Mouse (Mus musculus) forebrain, postnatal 0 days (tissue): ENCODE measurements around the gene Canx. TPM values are rescaled to one million over a fixed set of nuclear protein-coding genes. Genes with fewer than 3 reads are reported as not detected.

Source experiments
- ATAC-seq: fragments of 200-750 bp; cut with Nextera tagmentation; 2 replicates; pipeline ENCODE4 v1.8.0; 2017; ENCODE audit warnings: mild to moderate bottlenecking, moderate library complexity
- DNase-seq: peaks from one replicate; pipeline ENCODE4 v3.0.0-alpha.2; 2015
- H3K27ac ChIP-seq: fragments of 300-500 bp; sonication (generic); 2 replicates; pipeline ENCODE4 v1.5.1; 2014; ENCODE audit warnings: low read depth, mild to moderate bottlenecking, antibody characterized with exemption, low read length, moderate library complexity, mixed read lengths
- H3K27me3 ChIP-seq: fragments of 300-500 bp; sonication (generic); 2 replicates; pipeline ENCODE4 v1.6.1; 2014; ENCODE audit warnings: mild to moderate bottlenecking, low read length, mixed read lengths; ENCODE audit not compliant: insufficient read depth
- H3K36me3 ChIP-seq: fragments of 300-500 bp; sonication (generic); 2 replicates; pipeline ENCODE4 v1.6.1; 2014; ENCODE audit warnings: mild to moderate bottlenecking, moderate library complexity; ENCODE audit not compliant: insufficient read depth
- H3K4me1 ChIP-seq: fragments of 300-500 bp; sonication (generic); 2 replicates; pipeline ENCODE4 v1.6.1; 2014; ENCODE audit warnings: antibody characterized with exemption; ENCODE audit not compliant: insufficient read depth
- H3K4me2 ChIP-seq: fragments of 300-500 bp; sonication (generic); 2 replicates; pipeline ENCODE4 v1.6.1; 2014; ENCODE audit warnings: low read depth, mild to moderate bottlenecking, moderate library complexity
- H3K4me3 ChIP-seq: fragments of 300-500 bp; sonication (generic); 2 replicates; pipeline ENCODE4 v1.5.1; 2014; ENCODE audit warnings: low read depth, low read length, mixed read lengths
- H3K9ac ChIP-seq: fragments of 300-500 bp; sonication (generic); 2 replicates; pipeline ENCODE4 v1.6.1; 2014; ENCODE audit warnings: mild to moderate bottlenecking
- H3K9me3 ChIP-seq: fragments of 300-500 bp; sonication (generic); 2 replicates; pipeline ENCODE4 v1.6.1; 2016; ENCODE audit warnings: low read length
- CTCF ChIP-seq: sonication (generic); IDR thresholded peaks from 2 replicates; pipeline ENCODE4 v1.5.1; 2016; ENCODE audit warnings: antibody characterized with exemption, control low read depth, low read depth
- WGBS: fragments of 180-500 bp; shearing (Covaris S2); extraction: QIAGEN DNeasy Blood & Tissue Kit; methylation state at CpG from one replicate; pipeline ENCODE4 v1.1.7; 2014; 5-methylcytosine and 5-hydroxymethylcytosine counted together
- polyA plus RNA-seq: library from polyadenylated mRNA; unstranded; fragments of >200 nt; fragmentation: Nextera tagmentation; extraction: Ambion mirVana; gene quantifications from 2 replicates; pipeline ENCODE4 v1.2.1, GENCODE M21; 2015
- total RNA-seq: library from RNA; depleted of rRNA; stranded (reverse); fragments of >200 nt; gene quantifications from 2 replicates; pipeline ENCODE4 v1.2.3, GENCODE M21; 2014; rRNA removed

Gene Canx
- 237 and 298 TPM in 2 replicates for total RNA-seq
- polyA plus RNA-seq = 182 and 233 TPM in 2 replicates

DNA sequence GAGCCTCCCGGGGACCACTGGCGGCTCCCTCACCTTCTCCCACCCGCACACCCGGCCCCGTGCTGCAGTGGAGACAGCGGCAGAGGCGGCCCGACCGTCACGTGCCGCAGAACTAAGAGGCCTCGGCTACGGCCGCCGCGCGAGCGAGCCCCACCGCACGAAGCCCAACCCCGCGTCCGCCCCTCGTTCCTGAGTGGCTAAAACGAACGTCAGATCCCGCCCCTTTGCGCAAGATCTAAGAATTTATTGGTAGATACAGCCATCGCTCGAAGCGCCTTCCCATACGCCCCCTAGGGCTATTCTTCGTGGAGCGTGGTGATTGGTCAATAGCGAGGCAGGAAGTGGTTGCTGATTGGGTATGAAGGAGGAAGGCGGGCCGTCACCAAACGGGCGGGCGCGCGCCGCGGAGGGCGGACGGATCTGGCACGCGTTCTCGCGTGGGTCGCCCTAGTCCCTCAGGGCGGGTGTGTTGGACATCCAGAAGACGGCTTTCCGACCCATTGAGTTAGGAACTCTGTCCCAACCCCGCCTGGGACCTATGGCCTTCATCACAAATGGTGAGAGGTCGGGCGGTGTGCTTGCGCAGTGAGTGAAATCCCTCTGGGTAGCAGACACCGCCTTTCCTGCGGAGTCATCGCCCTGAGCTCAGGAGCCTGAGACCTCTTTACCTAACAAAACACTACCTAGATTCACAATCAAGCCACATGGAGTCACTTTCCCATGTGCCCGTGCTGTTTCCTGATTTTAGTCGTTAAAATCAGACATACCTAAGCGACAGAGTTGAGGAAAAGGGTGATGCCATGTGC, at the start of gene Canx:
Gene Canx (minus strand): TSS at position 178 of the 806 bp plus-strand sequence.
- Histone ChIP-seq H3K4me3 (peak within 1 kb of the TSS; percentile 94), H3K9ac (peak within 1 kb of the TSS; percentile 99), H3K9me3 (no peaks in the 10 kb centered on the region), H3K4me2 (peak within 1 kb of the TSS; percentile 78), H3K27ac (peak within 1 kb of the TSS; percentile 95), H3K27me3 (no peaks in the 10 kb centered on the region), H3K36me3 (no peaks in the 10 kb centered on the region), H3K4me1 (peaks cover 20% of the 10 kb centered on the region)
- peak; percentile 97 for ATAC-seq
- WGBS = 0% methylated on average over 62 of the region's 64 CpGs
- peak; percentile 59 for TF ChIP-seq CTCF
- DNase-seq = peak; percentile 100

DNA sequence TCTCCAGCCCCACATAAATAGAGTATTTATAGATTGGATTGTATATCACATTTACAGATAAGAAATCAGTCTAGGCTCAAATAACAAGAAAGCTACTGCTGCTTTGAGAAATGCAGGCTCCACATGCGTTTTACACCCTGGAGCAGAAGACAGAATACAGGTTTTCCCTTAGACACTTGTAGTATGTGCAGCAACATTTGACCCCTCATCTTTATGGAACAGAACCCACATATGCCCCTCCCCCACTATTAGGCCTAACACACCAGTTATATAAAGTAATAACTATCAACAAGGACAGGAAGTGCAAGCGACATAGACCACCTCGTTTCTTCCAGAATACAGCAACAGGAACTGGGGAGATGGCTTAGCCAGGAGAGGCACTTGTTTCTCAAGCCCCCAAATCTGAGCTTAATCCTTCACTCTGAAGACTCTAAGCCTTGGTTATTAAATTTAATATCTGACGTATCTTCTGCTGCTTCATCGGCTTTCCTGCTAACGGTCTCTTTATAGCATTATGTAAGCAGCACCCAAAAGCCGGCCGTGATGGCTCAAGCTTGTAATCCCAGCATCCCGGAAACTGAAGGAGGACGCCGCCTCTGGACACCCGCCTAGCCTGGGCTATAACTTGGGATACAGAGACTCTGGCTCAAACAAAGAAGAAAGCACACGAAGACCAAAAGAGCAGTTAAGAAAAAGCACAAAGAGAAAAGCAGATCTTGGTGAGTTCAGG, 49.0 kb upstream of the Canx start:
- Histone ChIP-seq H3K4me3 (no peak overlapping the region), H3K4me2 (no peak overlapping the region), H3K9ac (no peak overlapping the region), H3K36me3 (peaks cover 1% of the 10 kb centered on the region), H3K27me3 (no peaks in the 10 kb centered on the region; the same call in 1 of the 2 replicates), H3K27ac (no peak overlapping the region), H3K4me1 (peaks cover 6% of the 10 kb centered on the region; the same call in 1 of the 2 replicates), H3K9me3 (no peaks in the 10 kb centered on the region)
- ATAC-seq = no peak
- TF ChIP-seq CTCF = no peak
- DNase-seq = no peak
- WGBS = 87% methylated on average over 13 of the region's 13 CpGs

DNA sequence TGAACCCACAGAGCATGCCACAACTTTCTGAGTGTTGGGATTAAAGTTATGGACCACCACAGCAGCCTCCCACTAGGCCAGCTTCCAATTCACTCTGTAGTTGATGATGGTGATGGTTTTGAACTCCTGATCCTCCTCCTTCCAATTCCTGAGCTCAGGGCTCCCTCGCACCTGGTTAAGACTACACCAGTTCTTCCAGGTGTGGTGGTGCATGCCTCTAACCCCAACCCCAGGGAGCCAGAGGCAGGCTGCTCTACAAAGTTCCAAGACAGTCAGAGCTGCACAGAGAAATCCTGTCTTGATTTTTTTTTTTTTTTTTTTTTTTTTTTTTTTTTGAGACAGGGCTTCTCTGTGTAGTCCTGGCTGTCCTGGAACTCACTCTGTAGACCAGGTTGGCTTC, 48.1 kb upstream of the Canx start:
- Histone ChIP-seq H3K4me1 (0 out of 2 replicates have a peak, but pooled peaks cover 3% of the 10 kb centered on the region), H3K27ac (no peak overlapping the region), H3K4me2 (no peak overlapping the region), H3K9ac (no peak overlapping the region), H3K36me3 (no peaks in the 10 kb centered on the region), H3K9me3 (no peaks in the 10 kb centered on the region), H3K27me3 (no peaks in the 10 kb centered on the region; the same call in 1 of the 2 replicates), H3K4me3 (no peak overlapping the region)
- no peak for TF ChIP-seq CTCF
- DNase-seq = no peak
- WGBS = 100% methylated on average over 1 of the region's 1 CpGs
- ATAC-seq = no peak

DNA sequence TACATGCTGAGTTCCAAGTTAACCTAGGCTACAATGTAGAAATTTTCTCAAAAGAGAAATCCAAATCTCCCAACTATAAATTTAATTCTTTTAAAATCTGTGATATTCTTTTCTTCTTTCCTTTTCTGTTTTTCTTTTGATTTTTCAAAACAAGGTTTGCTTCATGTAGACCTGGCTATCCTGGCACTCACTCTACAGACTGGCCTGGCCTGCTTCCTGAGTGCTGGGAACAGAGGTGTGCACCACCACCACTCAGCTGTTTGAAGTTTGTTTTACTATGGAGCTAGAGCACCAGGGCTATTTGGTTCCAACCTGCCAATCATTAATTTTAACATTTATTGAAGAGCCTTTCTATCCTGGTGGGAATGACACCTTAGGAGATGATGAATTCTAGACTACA, 47.6 kb upstream of the Canx start:
- ATAC-seq = no peak
- H3K27me3 ChIP-seq = no peaks in the 10 kb centered on the region; the same call in 1 of the 2 replicates
- no peak overlapping the region for H3K9ac ChIP-seq
- no peak overlapping the region for H3K27ac ChIP-seq
- H3K4me2 ChIP-seq = no peak overlapping the region
- no peak overlapping the region for H3K4me3 ChIP-seq
- H3K36me3 ChIP-seq = no peaks in the 10 kb centered on the region
- no peaks in the 10 kb centered on the region for H3K9me3 ChIP-seq
- H3K4me1 ChIP-seq = 0 out of 2 replicates have a peak, but pooled peaks cover 3% of the 10 kb centered on the region
- DNase-seq = no peak
- TF ChIP-seq CTCF = no peak

DNA sequence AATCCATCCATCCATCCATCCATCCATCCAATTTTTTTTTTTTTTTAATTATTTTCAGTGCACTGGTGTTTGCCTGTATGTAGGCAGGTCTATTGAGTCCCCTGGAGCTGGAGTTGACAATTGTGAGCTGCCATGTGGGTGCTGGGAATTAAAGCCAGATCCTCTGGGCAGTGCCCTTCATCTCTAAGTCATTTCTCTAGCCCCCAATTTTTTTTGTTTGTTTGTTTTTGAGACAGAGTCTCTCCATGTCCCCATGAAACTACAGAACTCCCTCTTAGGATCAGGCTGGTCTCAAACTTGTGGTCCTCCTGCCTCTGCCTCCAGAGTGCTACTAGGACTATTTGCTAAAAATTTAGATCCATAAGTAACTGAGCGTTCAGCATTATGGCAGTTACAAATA, 46.4 kb upstream of the Canx start:
- DNase-seq (no peak), ATAC-seq (no peak)
- Histone ChIP-seq H3K9me3 (no peaks in the 10 kb centered on the region), H3K4me3 (peak overlapping the region; percentile 38; the same call in 1 of the 2 replicates), H3K36me3 (no peaks in the 10 kb centered on the region), H3K27me3 (no peaks in the 10 kb centered on the region; the same call in 1 of the 2 replicates), H3K9ac (peak overlapping the region; percentile 71), H3K27ac (peak overlapping the region; percentile 92), H3K4me1 (0 out of 2 replicates have a peak, but pooled peaks cover 3% of the 10 kb centered on the region), H3K4me2 (peak overlapping the region; percentile 55)
- no peak for TF ChIP-seq CTCF
- 98% methylated on average over 1 of the region's 1 CpGs for WGBS

DNA sequence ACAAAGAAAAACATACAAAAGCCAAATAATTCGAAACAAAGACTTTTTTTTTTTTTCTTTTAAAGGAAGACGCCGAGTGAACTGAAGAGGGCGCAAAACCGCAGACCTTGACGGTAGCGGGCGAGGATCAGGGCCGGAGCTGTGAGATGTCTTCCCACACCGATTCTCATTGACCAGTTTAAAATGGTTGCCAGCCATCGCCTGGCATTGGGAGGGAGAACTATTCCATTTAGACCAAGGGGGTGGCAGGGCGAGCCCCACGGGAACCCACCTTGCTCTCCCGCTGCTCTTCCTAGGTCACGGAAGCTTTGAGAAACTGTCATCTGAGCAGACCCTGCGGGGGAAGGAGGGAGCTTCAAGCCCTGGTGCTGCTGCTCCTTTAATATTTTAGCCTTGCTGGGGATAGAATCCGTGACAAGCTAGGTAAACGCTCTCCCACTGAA, 45.9 kb upstream of the Canx start:
- WGBS = 2% methylated on average over 18 of the region's 18 CpGs
- Histone ChIP-seq H3K27ac (peak overlapping the region; percentile 92), H3K36me3 (no peaks in the 10 kb centered on the region), H3K9me3 (no peaks in the 10 kb centered on the region), H3K9ac (peak overlapping the region; percentile 71), H3K27me3 (no peaks in the 10 kb centered on the region; the same call in 1 of the 2 replicates), H3K4me2 (peak overlapping the region; percentile 55), H3K4me1 (0 out of 2 replicates have a peak, but pooled peaks cover 3% of the 10 kb centered on the region), H3K4me3 (peak overlapping the region; percentile 38)
- peak; percentile 81 for DNase-seq
- ATAC-seq = peak; percentile 79
- TF ChIP-seq CTCF = peak; percentile 67
